Mouse (Mus musculus) heart, adult 2 months (tissue): ENCODE measurements around the gene Map2.

Experiments
- CTCF ChIP-seq: fragments of 200-600 bp; IDR thresholded peaks from 2 replicates; pipeline ENCODE4 v1.8.1; 2022; ENCODE audit warnings: antibody characterized with exemption, mild to moderate bottlenecking, moderate library complexity
- EP300 ChIP-seq: fragments of 200-500 bp; IDR thresholded peaks from 2 replicates; pipeline ENCODE4 v1.6.1; 2011; ENCODE audit warnings: low read depth, low read length, control low read depth; ENCODE audit not compliant: insufficient read depth
- POLR2A ChIP-seq: fragments of 200-500 bp; IDR thresholded peaks from 2 replicates; pipeline ENCODE4 v1.6.1; 2011; ENCODE audit warnings: mild to moderate bottlenecking, low read depth, low read length, control low read depth; ENCODE audit not compliant: insufficient read depth

DNA sequence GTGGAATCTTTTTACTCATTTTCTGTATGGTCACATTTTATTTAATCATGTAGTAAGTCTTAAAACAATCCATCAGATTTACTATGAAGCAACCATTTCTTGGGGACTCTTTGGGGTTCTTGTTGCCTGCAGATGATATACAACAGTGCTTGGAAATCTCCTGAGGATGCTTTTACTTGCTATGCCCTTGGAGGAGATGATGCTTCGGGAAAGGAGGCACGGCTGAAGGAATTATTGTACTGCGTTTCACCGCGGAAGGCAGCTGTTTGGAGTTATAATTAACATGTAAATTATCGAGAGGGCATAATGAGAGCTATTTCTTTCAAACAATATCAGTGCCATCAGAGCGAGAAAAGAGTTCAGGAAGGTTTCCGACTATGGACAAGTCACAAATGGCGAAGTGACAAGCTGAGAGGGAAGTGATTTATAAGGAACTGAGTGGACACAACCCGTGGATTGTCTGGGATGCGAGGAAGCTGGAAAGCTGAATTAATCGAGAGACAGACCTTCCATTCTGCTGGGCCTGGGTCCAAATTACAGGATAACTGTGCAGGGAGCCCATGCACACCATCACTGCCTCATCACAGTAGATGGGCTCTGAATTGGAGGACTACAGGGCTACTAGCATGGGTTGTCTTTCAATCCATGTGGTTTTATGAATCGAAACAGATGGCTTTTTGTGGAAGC is 20.1 kb downstream of the Map2 start:
- no peak for TF ChIP-seq CTCF
- no peak for TF ChIP-seq POLR2A
- TF ChIP-seq EP300, result no peak
